Mouse (Mus musculus): ENCODE measurements around the gene Kcnn3.

Gene Kcnn3

GRCm38 (mm10) chr3:89519894-89520293, at the start of gene Kcnn3:
Kcnn3 (plus strand) TSS chr3:89520164.
- peak; percentile 91 for DNase-seq (ENCODE audit: low read depth, low spot score)

- DNase-seq (ENCODE audit: low read depth, low spot score) = no peak
Measured at GRCm38 (mm10) chr3:89472280-89472679, 47.7 kb upstream of the Kcnn3 start.

GRCm38 (mm10) chr3:89473838-89474237, 46.1 kb upstream of the Kcnn3 start:
- no peak for DNase-seq (ENCODE audit: low read depth, low spot score)

- DNase-seq (ENCODE audit: low read depth, low spot score) = no peak
Measured at GRCm38 (mm10) chr3:89479055-89479454, 40.9 kb upstream of the Kcnn3 start.

GRCm38 (mm10) chr3:89481488-89481887, 38.5 kb upstream of the Kcnn3 start:
- DNase-seq (ENCODE audit: low read depth, low spot score) = no peak

- no peak for DNase-seq (ENCODE audit: low read depth, low spot score)
Measured at GRCm38 (mm10) chr3:89482249-89482648, 37.7 kb upstream of the Kcnn3 start.

GRCm38 (mm10) chr3:89484766-89485524, 35.0 kb upstream of the Kcnn3 start:
- no peak for DNase-seq (ENCODE audit: low read depth, low spot score)

GRCm38 (mm10) chr3:89486111-89486510, 33.9 kb upstream of the Kcnn3 start:
- DNase-seq (ENCODE audit: low read depth, low spot score) = no peak

- DNase-seq (ENCODE audit: low read depth, low spot score) = no peak
Measured at GRCm38 (mm10) chr3:89486916-89487702, 32.9 kb upstream of the Kcnn3 start.

- no peak for DNase-seq (ENCODE audit: low read depth, low spot score)
Measured at GRCm38 (mm10) chr3:89490790-89491189, 29.2 kb upstream of the Kcnn3 start.

GRCm38 (mm10) chr3:89491559-89491958, 28.4 kb upstream of the Kcnn3 start:
- DNase-seq (ENCODE audit: low read depth, low spot score) = no peak

- no peak for DNase-seq (ENCODE audit: low read depth, low spot score)
Measured at GRCm38 (mm10) chr3:89492701-89493151, 27.2 kb upstream of the Kcnn3 start.

- no peak for DNase-seq (ENCODE audit: low read depth, low spot score)
Measured at GRCm38 (mm10) chr3:89494630-89495029, 25.3 kb upstream of the Kcnn3 start.

GRCm38 (mm10) chr3:89496366-89496765, 23.6 kb upstream of the Kcnn3 start:
- DNase-seq (ENCODE audit: low read depth, low spot score) = no peak

GRCm38 (mm10) chr3:89499696-89500095, 20.3 kb upstream of the Kcnn3 start:
- DNase-seq (ENCODE audit: low read depth, low spot score) = no peak

GRCm38 (mm10) chr3:89501486-89501885, 18.5 kb upstream of the Kcnn3 start:
- DNase-seq (ENCODE audit: low read depth, low spot score) = no peak

GRCm38 (mm10) chr3:89502551-89502950, 17.4 kb upstream of the Kcnn3 start:
- no peak for DNase-seq (ENCODE audit: low read depth, low spot score)

- no peak for DNase-seq (ENCODE audit: low read depth, low spot score)
Measured at GRCm38 (mm10) chr3:89508041-89508440, 11.9 kb upstream of the Kcnn3 start.

GRCm38 (mm10) chr3:89510979-89511378, 9.0 kb upstream of the Kcnn3 start:
- DNase-seq (ENCODE audit: low read depth, low spot score) = no peak

- DNase-seq (ENCODE audit: low read depth, low spot score) = no peak
Measured at GRCm38 (mm10) chr3:89511400-89511799, 8.6 kb upstream of the Kcnn3 start.

GRCm38 (mm10) chr3:89512225-89512624, 7.7 kb upstream of the Kcnn3 start:
- no peak for DNase-seq (ENCODE audit: low read depth, low spot score)

- no peak for DNase-seq (ENCODE audit: low read depth, low spot score)
Measured at GRCm38 (mm10) chr3:89515444-89515843, 4.5 kb upstream of the Kcnn3 start.

GRCm38 (mm10) chr3:89516321-89516720, 3.6 kb upstream of the Kcnn3 start:
- no peak for DNase-seq (ENCODE audit: low read depth, low spot score)

Measured in brain, embryonic 18.5 days (tissue).